Mouse (Mus musculus): ENCODE measurements around the gene Dab2ip.

Dab2ip gene

DNA sequence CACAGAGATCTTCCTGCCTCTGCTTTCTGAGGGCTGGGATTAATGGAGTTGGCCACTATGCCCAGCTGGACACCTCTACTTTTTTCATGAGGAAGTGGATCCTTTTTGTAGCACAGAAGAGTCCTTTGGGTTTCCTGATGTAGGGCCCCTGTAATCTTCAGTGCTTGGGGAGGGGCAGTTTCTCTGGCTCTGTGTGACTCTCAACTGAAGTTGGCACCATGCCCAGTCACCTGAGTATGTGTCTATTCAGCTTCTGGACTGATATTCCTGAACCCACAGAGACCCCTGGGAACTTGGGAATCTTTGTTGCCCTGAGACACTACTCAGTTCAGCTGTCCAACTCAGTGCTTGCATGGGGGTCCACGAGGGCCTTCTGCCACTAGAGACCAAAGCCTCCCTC is 37.0 kb downstream of the Dab2ip start:
- no peak for DNase-seq (ENCODE audit: low spot score in 2 of 2)

DNA sequence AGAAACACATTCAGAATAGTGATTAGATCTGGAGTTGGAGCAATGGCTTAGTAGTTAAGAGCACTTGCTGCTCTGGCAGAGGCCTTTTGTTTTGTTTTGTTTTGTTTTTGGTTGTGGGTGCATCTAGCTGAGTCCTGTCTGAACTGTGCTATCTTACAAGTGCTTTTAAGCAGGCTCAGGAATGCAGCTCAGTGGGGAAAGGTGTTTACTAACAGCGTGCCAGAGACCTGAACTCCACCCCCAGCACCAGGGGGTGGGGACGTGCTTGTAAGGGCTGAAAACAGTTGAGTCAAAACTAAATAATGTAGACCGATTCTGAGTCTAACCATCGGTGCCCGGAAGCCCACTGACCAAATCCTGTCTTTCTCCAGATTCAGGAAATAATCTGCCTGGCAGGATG is 37.7 kb downstream of the Dab2ip start:
- no peak for DNase-seq (ENCODE audit: low spot score in 2 of 2)

DNA sequence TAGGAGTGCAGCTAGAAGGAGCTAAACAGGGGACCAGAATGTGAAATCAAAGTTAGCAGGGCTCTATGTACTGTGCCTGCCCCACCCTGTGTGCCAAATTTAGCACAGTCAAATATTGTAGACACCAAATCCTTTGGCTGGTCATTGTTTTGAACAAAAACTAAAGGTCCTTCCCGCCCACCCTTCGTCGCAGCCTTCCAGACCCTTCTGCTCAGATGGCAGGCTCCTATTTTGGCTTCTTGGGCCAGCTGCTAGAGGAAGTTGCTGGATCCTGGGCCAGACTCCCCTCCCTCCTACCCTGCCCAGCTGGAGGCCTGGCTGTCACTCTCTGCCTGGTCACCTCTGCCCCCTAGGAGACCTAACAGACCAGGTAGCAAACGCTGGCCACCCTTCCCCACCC is 38.7 kb downstream of the Dab2ip start:
- DNase-seq (ENCODE audit: low spot score in 2 of 2) = no peak

DNA sequence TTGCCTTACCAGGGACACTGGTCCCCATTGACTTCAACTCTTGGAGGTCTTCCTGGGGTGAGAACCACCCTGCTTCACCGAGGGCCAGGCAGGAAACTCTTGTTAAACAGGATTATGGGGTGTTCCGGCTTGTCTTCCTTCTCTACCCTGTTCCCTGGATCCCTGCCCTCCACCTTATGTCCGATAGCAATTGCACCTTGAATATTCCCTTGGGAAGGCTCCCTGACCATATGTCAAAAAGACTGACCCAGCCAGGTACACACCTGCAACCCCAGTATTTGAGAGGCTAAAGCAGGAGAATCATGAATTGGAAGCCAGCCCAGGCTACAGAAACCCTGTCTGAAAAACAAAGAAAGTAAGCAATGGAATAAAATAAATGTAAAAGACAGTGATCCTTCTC is 40.8 kb downstream of the Dab2ip start:
- DNase-seq (ENCODE audit: low spot score in 2 of 2) = no peak

DNA sequence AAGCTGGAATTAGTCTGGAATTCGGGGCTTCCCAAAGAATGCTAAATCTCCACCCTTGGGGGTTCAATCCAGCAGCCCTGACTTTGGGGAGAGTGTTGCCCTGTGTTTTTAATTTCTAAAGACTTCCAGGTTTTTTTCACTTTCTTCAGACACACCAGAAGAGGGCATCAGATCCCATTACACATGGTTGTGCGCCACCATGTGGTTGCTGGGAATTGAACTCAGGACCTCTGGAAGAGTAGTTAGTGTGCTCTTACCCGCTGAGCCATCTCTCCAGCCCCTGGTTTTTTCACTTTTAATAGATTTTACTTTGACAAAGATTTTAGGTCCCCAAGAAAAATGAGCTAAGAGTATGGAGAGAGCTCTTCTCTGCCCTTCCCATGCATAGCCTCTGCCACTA is 43.6 kb downstream of the Dab2ip start:
- no peak for DNase-seq (ENCODE audit: low spot score in 2 of 2)

DNA sequence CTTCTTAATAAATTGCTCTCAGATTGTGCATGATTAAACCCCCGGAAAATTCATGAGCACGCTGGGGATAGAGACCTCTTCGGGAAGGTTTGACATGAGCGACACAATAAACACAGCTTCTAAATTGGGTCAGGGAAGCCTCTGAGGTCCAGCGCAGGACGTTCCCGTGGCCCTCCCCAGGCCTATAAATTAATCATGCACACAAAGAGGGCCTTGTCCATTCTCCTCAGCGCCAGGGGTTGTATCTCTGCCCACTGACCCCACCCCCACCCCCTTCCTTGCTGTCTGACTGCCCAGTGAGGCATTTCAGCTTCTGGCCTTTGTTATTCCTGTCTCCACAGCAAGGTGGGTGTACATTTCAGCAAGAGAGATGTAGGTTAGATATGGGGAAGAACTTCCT is 49.4 kb downstream of the Dab2ip start:
- DNase-seq (ENCODE audit: low spot score in 2 of 2) = no peak

DNA sequence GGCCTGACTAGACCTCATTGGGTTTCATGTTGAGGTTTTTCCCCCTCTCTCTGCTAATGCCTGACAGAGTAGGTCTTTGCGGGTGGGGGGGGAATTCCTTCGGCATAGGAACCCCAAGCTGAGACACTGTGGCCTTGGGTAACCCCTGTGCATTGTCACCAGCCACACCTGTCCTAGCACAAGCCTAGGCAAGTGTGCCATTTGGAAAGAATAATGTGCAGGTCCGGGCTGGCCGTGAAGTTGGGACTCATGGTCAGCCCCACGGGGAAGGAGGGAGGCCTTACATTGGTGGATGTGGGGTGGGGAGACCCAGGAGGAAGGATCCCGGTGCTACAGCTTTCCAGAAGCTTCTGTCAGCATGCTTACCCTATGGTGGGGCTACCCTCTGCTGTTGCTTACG is 50.8 kb downstream of the Dab2ip start:
- DNase-seq (ENCODE audit: low spot score in 2 of 2) = no peak

DNA sequence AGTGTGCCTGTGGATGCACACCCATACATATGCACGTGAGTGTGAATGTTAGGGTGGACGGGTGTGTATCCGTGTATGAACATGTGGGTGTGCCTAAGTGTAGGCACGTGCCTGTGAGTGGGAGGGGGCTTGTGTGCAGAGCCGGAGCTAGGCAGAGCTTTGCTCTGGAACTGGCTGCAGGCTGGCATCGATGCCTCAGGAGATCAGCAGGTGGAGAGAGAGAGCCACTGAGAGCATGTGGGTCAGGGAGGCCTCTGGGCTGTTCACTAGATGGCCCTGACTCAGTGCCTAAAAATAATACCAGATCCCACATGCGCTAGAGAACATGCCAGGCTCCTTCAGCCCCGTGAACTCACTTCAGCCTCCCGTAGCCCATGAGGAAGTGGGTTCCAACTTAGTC is 51.3 kb downstream of the Dab2ip start:
- no peak for DNase-seq (ENCODE audit: low spot score in 2 of 2)

DNA sequence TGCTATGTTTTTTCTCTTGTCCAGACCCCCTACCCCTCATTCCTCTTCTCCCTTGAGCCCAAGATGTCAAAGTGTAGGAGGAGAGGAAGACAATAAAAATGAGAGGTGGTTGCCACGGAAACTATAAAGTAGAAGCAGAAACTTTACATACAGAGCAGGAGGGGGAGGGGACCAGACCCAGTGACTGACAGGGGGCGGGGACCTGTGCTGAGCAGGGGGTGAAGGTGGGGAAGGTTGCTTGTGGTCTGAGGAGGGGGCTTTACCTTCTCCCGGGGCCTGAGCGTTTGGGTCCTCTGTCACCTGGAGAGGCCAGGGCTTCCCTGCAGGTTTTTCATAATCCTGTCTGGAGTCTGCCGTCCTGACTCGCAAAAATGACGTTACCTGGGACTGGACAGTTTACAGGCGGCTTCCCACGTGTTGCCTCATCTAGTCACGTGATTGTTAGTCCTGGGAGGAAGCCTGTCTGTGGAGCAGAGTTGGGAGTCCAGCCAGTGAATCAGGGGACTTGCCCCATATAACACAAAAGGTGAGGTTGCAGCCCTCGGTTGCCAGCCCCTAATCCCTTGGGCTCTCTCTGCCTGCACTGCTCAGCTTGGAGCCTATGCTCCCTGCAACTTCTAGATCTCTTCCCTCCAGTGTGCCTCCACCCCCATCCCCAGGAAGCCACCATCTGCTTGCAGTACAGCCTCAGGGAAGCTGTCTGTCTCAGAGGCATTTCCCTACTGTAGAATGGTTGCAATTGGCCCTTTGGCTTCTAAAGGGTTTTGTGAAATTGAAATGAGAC is 52.3 kb downstream of the Dab2ip start:
- no peak for DNase-seq (ENCODE audit: low spot score in 2 of 2)

DNA sequence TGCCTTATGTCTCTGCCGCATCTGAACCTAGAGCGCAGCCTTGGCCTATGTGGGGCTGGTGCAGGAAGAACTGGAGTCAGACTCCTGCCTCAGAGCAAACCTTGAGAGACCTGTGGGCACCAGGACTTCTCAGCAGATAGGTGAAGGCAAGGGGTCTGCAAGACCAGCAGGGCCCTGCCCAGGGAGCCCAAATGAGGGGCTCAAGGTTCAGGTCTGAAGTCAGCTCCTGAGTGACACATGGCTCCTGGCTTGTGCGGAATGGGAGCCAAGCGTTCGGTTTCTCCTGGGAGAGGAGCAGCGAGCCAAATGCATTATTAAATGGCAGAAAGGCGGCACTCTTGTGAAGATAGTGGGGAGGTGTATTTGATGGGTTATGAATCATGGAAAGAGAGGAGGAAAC is 52.9 kb downstream of the Dab2ip start:
- no peak for DNase-seq (ENCODE audit: low spot score in 2 of 2)

DNA sequence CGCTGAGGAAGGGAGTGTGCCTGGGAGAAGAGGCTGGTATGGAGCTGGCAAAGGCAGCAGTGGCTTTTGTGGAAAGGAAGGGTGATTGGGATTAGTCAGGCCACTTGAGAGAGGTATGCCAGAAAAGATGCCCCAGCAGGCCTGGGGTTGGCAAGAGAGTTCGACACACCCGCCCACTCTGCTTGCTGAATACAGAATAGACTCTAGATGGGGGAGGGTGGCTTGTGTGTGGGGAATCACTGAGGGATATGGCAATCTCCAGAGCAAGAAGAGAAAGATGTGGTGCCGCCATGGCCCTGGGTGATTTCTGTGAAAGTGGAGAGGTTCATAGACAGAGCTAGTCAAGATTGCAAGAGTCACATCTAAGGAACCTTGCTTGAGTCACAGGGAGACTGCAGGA is 53.6 kb downstream of the Dab2ip start:
- no peak for DNase-seq (ENCODE audit: low spot score in 2 of 2)

DNA sequence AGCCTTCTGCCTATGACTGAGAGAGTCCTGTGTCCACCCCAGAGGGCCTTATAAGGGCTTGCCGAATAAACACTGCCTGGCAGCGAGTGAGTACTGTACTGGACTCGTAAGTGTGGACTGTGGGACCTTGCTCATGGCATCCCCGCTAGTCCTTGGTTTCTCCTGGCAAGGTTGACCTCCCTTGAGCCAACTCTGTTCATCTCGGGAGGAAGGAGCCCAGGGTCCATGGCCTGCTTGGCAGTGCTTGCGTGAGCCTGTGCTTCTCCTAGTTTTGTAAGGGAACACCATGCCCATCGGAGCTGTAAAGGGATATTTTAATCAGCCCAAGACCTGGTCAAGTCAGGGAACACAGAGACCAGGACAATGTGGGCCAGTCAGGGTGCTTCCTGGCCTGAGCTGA is 54.2 kb downstream of the Dab2ip start:
- DNase-seq (ENCODE audit: low spot score in 2 of 2) = no peak

DNA sequence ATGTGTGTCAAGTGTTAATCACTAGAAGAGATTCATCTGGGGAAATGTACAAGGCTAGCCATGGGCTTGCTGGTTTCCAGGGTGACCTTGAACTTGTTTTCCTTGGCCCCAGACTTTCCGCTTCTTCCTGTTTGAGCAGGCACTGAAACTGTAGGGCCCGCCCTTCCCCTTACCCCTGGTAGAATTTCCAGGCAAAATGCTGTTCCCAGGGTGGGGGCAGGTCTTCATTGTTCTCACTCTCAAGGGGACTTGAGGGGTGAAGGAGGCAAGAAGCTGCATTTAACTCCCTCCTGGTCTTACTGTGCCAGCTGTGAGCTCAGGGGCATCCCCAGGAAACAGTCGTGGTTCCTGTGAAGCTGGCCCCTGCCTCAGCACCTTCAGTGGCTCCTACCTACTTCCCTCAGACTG is 55.9 kb downstream of the Dab2ip start:
- DNase-seq (ENCODE audit: low spot score in 2 of 2) = peak; percentile 48 to 59

DNA sequence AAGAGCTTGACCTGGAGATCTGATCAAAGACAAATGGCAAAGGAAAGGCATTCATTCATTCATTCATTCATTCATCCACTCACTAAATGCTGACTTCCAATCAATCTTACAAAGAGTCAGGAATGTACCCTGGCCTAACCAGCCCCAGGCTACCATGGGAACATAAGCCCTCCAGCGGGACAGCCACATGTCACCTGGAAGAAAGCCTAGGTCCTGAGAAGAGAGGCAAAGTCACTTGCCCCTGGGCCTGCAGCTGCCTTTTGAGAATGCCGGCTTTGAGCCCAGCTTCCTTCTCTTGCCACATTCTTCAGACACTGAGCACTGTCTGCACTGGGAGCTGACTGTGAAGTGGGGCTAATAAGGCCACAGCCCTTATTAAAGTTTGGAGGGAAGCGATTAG is 56.3 kb downstream of the Dab2ip start:
- no peak for DNase-seq (ENCODE audit: low spot score in 2 of 2)

DNA sequence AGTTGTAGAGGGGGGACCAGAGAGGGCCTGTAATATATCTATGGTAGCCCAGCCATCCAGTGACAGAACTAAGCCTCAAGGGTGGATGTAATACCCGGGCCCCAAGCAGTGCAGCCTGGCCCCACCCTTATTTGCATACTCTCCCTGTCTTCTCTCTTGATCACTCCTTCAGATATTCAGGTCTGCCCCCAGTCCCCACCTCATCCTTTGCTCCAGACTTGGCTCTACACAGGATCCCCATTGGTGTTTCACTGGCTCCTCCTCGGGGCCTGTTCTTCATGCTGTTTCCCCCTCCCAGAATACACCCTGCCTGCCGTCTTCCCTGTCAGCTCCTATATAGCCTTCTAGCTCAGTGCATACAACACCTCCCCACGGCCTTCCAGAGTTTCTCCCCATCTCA is 57.3 kb downstream of the Dab2ip start:
- DNase-seq (ENCODE audit: low spot score in 2 of 2) = no peak

DNA sequence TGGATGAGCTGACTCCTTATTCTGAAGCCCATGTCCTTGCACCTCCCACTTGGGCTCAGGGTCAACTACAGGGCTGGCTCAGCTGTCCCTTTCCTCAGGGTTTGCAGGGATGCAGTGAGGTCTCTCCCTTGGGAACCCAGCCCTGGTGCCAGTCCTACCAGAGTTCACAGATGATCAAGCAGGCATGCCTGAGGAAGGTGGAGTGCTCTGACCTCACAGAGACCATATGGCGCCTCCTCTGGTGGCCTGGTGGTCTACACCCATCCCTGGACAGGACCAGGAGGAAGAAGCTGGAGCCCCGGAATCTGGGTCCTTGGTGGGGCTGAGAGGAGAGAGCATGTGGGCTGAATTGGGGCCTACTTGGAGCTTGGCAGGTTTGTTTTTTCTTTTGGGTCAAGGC is 57.9 kb downstream of the Dab2ip start:
- no peak for DNase-seq (ENCODE audit: low spot score in 2 of 2)

DNA sequence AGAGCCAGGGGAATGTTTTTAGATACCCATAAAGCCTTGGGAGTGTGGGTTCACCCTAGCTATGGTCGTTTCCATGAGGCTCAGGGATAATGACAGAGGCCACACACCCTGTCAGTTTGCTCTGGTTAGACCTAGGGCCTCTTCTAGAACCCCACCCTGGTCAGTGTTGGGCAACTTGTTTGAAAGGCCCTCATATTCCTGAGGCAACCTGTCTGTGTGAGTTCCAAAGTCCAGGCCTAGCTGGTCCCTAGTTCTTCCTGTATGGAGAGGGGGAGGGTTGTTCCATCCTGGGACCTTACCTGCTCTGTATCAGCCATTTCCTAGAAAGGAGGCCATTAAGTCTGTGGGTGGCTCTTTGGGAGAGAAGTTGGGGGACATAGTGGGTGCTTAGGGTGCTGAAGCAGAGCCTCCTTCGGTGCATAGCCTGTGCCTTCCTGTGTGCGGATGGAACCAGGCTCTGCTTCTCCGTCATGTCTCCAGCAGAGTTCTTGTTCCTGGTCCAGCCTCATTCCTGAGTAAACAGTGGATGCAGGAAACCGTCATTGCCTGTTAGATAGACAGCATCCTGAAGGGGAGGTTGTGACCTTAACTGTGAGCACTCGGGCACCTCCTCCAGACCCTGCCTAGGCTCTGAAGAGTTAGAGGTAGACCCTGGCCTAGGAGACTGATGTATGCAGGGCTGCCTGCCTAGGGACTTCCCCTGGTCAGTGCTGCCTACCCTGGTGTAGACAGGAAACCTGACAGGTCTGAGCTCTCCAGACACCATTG is 59.0 kb downstream of the Dab2ip start:
- peak; percentile 31 to 39 for DNase-seq (ENCODE audit: low spot score in 2 of 2)

DNA sequence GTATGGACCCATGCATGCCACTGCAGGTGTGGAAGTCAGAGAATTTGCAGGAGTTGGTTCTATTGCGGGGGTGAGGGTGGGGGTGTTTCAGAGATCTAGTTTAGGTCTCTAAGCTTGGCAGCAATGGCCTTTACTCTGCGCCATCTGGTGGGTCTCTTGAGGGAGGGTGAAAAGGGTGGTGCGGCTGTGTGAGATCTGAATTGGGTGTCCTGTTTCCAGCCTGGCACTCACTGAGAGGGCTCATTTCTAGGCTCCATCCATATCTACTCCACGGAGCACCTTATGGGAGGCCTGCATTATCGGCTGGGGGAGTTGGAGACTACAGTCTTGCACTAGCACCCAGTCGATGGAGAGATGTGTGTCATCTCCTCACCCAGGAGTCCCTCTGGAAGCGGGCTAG is 60.9 kb downstream of the Dab2ip start:
- no peak for DNase-seq (ENCODE audit: low spot score in 2 of 2)

DNA sequence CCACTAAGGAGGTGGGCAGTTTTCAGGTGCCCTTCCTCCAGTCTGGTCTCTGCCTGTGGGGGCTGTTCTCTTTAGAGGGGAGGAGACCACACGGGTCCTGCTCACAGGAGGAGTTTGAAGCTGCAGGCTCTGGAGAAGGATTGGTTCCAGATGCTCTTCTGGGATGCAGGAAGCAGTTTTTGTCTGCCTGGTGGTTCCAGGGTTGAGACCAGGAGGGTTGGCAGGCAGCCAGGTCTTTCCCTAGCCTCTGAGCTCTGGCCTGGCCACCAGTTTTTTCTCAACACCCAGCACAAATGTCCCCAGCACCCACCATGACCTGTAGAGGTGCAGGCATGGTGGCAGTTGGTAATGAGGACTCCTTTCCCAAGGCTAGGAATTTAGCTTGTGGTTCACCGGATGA is 61.5 kb downstream of the Dab2ip start:
- DNase-seq (ENCODE audit: low spot score in 2 of 2) = no peak

DNA sequence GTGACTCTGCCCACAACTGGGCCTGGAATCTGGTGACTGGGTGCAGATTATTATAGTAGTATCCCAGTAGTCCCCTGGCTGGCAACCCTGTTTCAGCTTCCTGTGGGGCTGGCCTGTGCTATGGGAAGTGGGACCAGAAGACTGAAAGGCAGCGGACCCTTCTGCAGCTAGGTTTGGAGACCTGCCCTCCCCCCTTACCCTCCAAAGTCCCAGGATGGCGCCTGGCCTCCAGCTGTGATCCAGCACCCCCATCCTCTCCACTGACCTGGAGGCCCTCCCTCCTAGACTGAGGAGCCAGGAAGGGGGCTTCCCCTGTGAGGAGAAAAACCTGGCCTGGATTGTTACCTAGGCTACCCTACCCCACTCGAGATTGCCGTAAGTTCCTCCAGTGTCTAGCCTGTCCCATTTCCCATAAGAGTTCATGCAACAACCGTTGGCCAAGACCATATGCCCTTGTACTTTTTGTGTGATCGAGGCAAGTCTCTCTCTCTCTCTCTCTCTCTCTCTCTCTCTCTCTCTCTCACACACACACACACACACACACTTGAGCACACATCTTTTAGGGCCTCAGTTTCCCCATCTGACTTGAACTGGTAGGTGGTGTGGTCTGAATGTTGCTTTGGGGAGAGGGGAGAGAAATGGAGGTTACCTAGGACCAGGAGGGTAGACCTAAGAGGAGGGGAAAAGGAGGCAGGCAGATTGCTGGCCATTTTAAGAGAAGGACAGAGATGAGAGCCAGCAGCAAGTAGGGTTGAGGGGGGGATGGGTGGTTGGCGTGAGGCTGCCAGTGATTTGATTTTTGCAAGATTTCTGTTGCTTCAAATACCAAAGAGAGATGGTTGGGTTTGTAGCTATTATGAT is 62.5 kb downstream of the Dab2ip start:
- no peak for DNase-seq (ENCODE audit: low spot score in 2 of 2)

DNA sequence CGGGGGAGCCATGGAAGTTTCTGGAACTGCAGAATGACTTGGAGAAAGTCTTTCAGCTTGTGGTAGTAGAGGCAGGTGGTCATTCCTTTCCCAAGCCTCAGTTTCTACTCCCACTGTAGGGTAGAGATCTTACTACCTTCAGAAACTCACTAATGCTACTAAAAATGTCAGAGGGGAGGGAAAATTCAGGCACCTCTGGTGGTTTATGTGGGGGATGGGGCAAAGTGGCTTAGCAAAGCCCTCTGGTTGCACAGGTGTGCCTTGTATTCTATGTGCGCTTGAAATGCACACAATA is 63.1 kb downstream of the Dab2ip start:
- DNase-seq (ENCODE audit: low spot score in 2 of 2) = no peak

DNA sequence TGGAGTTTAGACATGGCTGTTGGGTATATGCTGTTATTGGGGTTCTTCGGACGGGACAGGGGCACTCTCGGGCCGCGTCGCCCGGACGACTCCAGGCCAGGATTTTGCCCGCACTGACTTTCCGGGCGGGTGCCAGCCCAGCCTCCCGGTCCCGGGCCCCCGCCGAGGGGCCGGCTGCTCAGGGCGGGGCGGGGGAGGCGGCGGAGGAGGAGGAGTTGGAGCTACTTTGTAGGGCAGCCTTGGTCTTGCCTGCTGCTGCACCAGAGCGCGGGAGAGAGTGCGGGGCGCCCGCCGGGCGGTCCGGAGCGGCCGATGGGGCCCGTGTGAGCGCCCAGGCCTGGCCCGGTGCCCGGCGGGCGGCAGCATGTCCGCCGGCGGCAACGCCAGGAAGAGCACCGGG is 63.7 kb downstream of the Dab2ip start:
- DNase-seq (ENCODE audit: low spot score in 2 of 2) = peak in 1 of 2 experiments; percentile 10
